Mouse (Mus musculus): ENCODE results near the gene Tcte1. TPM values are rescaled to one million over a fixed set of nuclear protein-coding genes. Genes with fewer than 3 reads are reported as not detected.

Gene Tcte1
- polyA plus RNA-seq, 1 experiment from 2014 or later: 1.3 TPM

- H3K4me1 ChIP-seq (ENCODE audit: control insufficient read depth, insufficient read depth, low read length): peaks cover 21% of the 10 kb centered on the region
- no peak overlapping the region for H3K9ac ChIP-seq (ENCODE audit: low read length)
- WGBS: 96% methylated on average over 8 of the region's 8 CpGs
- H3K27me3 ChIP-seq (ENCODE audit: control insufficient read depth, insufficient read depth, low read length): peaks cover 17% of the 10 kb centered on the region
- H3K27ac ChIP-seq (replicated peaks; ENCODE audit: low read depth, low read length): no peak overlapping the region
- no peaks in the 10 kb centered on the region; the same call in 1 of the 2 replicates for H3K9me3 ChIP-seq (ENCODE audit: control insufficient read depth, low read length)
- DNase-seq (ENCODE audit: low spot score) (no peak), ATAC-seq (ENCODE audit: insufficient number of reproducible peaks, low FRiP score, low TSS enrichment, low read depth) (no peak)
- no peak overlapping the region for H3K4me2 ChIP-seq (ENCODE audit: low read depth, severe bottlenecking)
- H3K4me3 ChIP-seq (ENCODE audit: low read depth, low read length): no peak overlapping the region
- peaks cover 8% of the 10 kb centered on the region for H3K36me3 ChIP-seq (ENCODE audit: control insufficient read depth, insufficient read depth, low read length)
These were observed 66.6 kb downstream of the Tcte1 start for GRCm38 (mm10) chr17:45589844-45590243.

- Histone ChIP-seq H3K9ac (ENCODE audit: low read length) (no peak overlapping the region), H3K4me1 (ENCODE audit: control insufficient read depth, insufficient read depth, low read length) (peaks cover 22% of the 10 kb centered on the region; the same call in 1 of the 2 replicates), H3K4me3 (ENCODE audit: low read depth, low read length) (no peak overlapping the region), H3K27me3 (ENCODE audit: control insufficient read depth, insufficient read depth, low read length) (peaks cover 21% of the 10 kb centered on the region), H3K4me2 (ENCODE audit: low read depth, severe bottlenecking) (no peak overlapping the region), H3K27ac (replicated peaks; ENCODE audit: low read depth, low read length) (no peak overlapping the region), H3K36me3 (ENCODE audit: control insufficient read depth, insufficient read depth, low read length) (peaks cover 8% of the 10 kb centered on the region), H3K9me3 (ENCODE audit: control insufficient read depth, low read length) (no peaks in the 10 kb centered on the region; the same call in 1 of the 2 replicates)
- no peak for DNase-seq (ENCODE audit: low spot score)
- WGBS: 60% methylated on average over 6 of the region's 6 CpGs
- no peak for ATAC-seq (ENCODE audit: insufficient number of reproducible peaks, low FRiP score, low TSS enrichment, low read depth)
These were observed 67.2 kb downstream of the Tcte1 start for GRCm38 (mm10) chr17:45590410-45590809.

GRCm38 (mm10) chr17:45591701-45592605 lies 68.7 kb downstream of the Tcte1 start:
- Histone ChIP-seq H3K27me3 (ENCODE audit: control insufficient read depth, insufficient read depth, low read length) (peaks cover 25% of the 10 kb centered on the region), H3K36me3 (ENCODE audit: control insufficient read depth, insufficient read depth, low read length) (peaks cover 8% of the 10 kb centered on the region), H3K9me3 (ENCODE audit: control insufficient read depth, low read length) (no peaks in the 10 kb centered on the region; the same call in 1 of the 2 replicates), H3K4me2 (ENCODE audit: low read depth, severe bottlenecking) (no peak overlapping the region), H3K9ac (ENCODE audit: low read length) (peak overlapping the region; percentile 28; the same call in 1 of the 2 replicates), H3K27ac (replicated peaks; ENCODE audit: low read depth, low read length) (no peak overlapping the region), H3K4me1 (ENCODE audit: control insufficient read depth, insufficient read depth, low read length) (peaks cover 26% of the 10 kb centered on the region), H3K4me3 (ENCODE audit: low read depth, low read length) (no peak overlapping the region)
- ATAC-seq (ENCODE audit: insufficient number of reproducible peaks, low FRiP score, low TSS enrichment, low read depth) (no peak), DNase-seq (ENCODE audit: low spot score) (no peak)
- 54% methylated on average over 16 of the region's 16 CpGs for WGBS

Other genes with a start within 250 kb of the Tcte1 start
- 88.4 and 95.1 TPM in 2 replicates for gene Cdc5l, start 89.7 kb upstream of the Tcte1 start, polyA plus RNA-seq (2014; fragmentation: Nextera tagmentation; extraction: Ambion mirVana)
- gene Spats1, start 48.0 kb upstream of the Tcte1 start, polyA plus RNA-seq (2014; fragmentation: Nextera tagmentation; extraction: Ambion mirVana): 0.44 and 0.77 TPM in 2 replicates
- 18.4 and 21.0 TPM in 2 replicates for gene Aars2, start 16.6 kb upstream of the Tcte1 start, polyA plus RNA-seq (2014; fragmentation: Nextera tagmentation; extraction: Ambion mirVana)
- 5.2 and 5.7 TPM in 2 replicates for gene Tmem151b, start 26.2 kb downstream of the Tcte1 start, polyA plus RNA-seq (2014; fragmentation: Nextera tagmentation; extraction: Ambion mirVana)
- 5.6 and 6.2 TPM in 2 replicates for gene Nfkbie, start 32.3 kb downstream of the Tcte1 start, polyA plus RNA-seq (2014; fragmentation: Nextera tagmentation; extraction: Ambion mirVana)
- 90.5 and 92.0 TPM in 2 replicates for gene Slc35b2, start 40.4 kb downstream of the Tcte1 start, polyA plus RNA-seq (2014; fragmentation: Nextera tagmentation; extraction: Ambion mirVana)
- 1,903 and 1,914 TPM in 2 replicates for gene Hsp90ab1, start 49.8 kb downstream of the Tcte1 start, polyA plus RNA-seq (2014; fragmentation: Nextera tagmentation; extraction: Ambion mirVana)
- 38.9 and 41.4 TPM in 2 replicates for gene Slc29a1, start 76.2 kb downstream of the Tcte1 start, polyA plus RNA-seq (2014; fragmentation: Nextera tagmentation; extraction: Ambion mirVana)
- 4.8 and 7.0 TPM in 2 replicates for gene Mymx, start 78.7 kb downstream of the Tcte1 start, polyA plus RNA-seq (2014; fragmentation: Nextera tagmentation; extraction: Ambion mirVana)
- gene Capn11, start 135.9 kb downstream of the Tcte1 start, polyA plus RNA-seq (2014; fragmentation: Nextera tagmentation; extraction: Ambion mirVana): 0.26 and 0.81 TPM in 2 replicates
- 146 and 154 TPM in 2 replicates for gene Mrpl14, start 162.9 kb downstream of the Tcte1 start, polyA plus RNA-seq (2014; fragmentation: Nextera tagmentation; extraction: Ambion mirVana)
- gene Tmem63b, start 163.5 kb downstream of the Tcte1 start, polyA plus RNA-seq (2014; fragmentation: Nextera tagmentation; extraction: Ambion mirVana): 23.3 and 23.6 TPM in 2 replicates
- gene 1600014C23Rik, start 210.4 kb downstream of the Tcte1 start, polyA plus RNA-seq (2014; fragmentation: Nextera tagmentation; extraction: Ambion mirVana): not detected in 2 replicates